Mouse (Mus musculus) splenic B cell, adult 2 months (primary cell): ENCODE measurements around the gene Lyz2.
A peak's percentile ranks its signal among the peaks of the same experiment; 100 is the strongest.
"Not testable (repeated sequence)": the region's sequence is repeated elsewhere in the genome, so short reads cannot be mapped to it uniquely, and the experiment has no call there.

ENCODE experiments used
- DNase-seq: peaks from one replicate; pipeline ENCODE4 v3.0.0-alpha.2; 2011; ENCODE audit warnings: low read depth, low spot score
- H3K27me3 ChIP-seq: 2 replicates; pipeline ENCODE4 v1.6.1; 2012; ENCODE audit warnings: mild to moderate bottlenecking, low read length, moderate library complexity, mixed read lengths; ENCODE audit not compliant: control insufficient read depth, poor library complexity, insufficient read depth, severe bottlenecking
- H3K36me3 ChIP-seq: 2 replicates; pipeline ENCODE4 v1.6.1; 2012; ENCODE audit warnings: mild to moderate bottlenecking, low read length, moderate library complexity, mixed read lengths; ENCODE audit not compliant: control insufficient read depth, poor library complexity, insufficient read depth, severe bottlenecking

Gene Lyz2

DNA sequence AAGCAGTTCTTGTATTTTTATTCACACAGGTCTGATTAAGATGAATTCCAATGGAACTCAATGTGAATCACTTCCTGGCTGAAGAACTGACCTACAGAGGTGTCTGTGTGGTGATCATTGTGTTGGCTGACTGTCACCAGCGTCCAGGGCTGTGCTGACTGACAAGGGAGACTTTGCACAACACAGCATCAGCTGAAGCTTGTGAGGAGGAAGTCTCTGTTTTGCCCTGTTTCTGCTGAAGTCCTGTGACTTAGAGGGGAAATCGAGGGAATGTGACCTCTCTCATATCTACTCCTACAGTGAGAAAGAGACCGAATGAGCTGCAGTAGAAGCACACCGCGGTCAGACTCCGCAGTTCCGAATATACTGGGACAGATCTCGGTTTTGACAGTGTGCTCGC lies 4.3 kb downstream of the Lyz2 start:
- not testable (repeated sequence) for DNase-seq, H3K27me3 ChIP-seq, H3K36me3 ChIP-seq

DNA sequence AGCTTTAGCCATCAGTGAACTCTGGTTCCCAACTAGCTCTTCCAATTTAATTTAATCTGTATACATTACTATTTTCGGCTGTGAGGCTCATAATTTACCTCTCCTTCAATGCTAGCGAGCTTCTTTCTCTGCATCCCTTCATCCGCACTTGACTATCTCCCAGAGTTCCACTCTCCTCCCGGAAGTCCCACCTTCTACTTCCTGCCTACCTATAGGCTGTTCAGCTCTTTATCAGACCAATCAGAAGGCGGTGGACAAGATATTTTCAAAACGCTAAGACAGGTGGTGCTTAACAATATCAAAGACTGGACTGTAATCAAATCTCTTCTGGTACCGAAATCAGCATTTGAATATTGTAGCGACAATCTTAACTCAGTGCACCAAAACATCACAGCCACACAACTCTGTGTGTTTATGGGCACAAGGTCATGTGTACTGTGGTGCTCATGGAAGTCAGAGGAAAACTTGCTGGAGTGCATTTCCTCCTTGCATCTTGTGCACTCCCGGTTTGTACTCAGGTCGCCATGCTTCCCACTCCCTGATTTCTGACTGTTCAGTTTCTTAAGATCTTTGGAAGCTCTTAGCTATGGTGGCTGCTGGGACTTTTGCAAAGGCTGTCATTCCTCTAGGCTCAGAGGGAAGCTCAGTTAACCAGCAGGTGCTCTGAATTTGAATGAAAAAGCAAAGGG lies 6.3 kb downstream of the Lyz2 start:
- H3K27me3 ChIP-seq: no peaks in the 10 kb centered on the region
- no peak for DNase-seq
- H3K36me3 ChIP-seq: no peaks in the 10 kb centered on the region

DNA sequence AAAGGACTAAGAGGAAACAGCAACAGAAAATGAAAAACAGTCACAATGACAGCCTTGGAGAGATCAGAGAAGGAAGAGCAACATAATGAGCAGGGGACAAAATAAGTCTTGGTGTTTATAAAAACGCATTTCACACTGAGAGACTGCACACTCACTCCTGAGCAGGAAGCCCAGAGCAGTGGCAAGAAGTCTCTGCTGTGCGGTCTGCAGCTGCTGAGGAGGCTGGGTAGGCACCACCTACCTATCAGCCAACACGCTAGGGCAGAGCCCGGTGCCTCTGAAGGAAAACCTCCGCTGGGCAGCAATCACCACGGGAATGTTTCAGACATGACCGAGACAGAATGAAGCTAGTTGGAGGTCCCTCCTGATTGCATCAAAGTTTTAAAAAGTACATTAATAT lies 7.5 kb downstream of the Lyz2 start:
- DNase-seq, H3K27me3 ChIP-seq, H3K36me3 ChIP-seq: not testable (repeated sequence)

DNA sequence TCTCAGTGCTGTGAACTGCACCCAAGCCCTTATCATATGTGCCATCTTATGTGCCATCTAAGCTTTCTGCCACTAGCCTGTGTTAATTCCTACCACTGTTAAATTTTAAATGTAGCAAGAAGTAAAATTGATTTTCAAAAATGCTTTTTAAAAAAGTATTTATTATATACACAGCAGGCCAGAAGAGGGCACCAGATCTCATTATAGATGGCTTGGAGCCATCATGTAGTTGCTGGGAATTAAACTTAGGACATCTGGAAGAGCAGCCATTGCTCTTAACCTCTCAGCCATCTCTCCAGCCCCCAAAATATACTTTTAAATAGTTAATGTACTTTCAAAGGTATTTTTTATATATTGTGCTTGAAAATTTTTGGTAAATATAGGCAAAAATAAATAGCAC lies 10.1 kb downstream of the Lyz2 start:
- H3K36me3 ChIP-seq: no peaks in the 10 kb centered on the region; the same call in 1 of the 2 replicates
- 0 out of 2 replicates have a peak, but pooled peaks cover 2% of the 10 kb centered on the region for H3K27me3 ChIP-seq
- DNase-seq: peak; percentile 39

DNA sequence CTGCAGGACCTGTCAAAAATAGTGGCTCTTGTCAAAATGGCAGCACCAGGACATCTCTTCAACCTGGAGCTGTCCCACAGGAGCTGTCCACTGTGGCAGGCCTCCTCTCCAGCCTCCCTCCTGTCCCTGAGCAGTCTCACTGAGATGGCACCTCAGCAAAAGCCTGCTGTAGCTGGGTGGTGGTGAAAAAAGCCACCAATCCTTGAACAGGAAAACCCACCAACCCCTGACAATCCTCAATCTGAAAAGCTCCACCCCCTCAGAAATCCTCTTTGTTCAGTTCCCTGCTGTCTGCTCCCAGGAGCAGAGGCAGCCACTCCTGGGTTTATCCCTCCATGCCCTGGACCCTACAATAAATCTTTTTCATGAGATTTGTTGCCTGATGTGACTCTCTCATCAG lies 22.3 kb downstream of the Lyz2 start:
- Histone ChIP-seq H3K27me3 (no peaks in the 10 kb centered on the region), H3K36me3 (no peaks in the 10 kb centered on the region)
- no peak for DNase-seq

DNA sequence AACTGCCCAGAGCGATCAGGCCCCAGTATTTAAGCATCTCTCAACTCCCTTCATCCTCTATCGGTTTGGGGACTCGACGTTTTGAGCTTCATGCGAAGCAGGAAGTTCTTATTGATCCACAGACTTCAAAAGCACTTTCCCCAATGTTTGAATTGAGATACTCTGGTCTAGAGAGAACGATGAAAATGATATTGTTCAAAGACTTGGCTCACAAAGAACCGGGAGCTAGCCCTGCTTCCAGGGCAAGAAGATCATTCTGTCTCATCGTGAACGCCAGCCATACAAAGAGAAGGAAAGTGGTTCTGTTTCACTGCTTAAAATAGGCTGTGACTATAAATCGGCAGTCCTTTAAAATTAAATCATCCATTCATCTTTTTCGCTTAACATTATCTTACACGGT lies 43.5 kb downstream of the Lyz2 start, which contains the start of gene 9530003J23Rik:
TSS of gene 9530003J23Rik (minus strand) at position 101 of the 400 bp plus-strand sequence.
- Histone ChIP-seq H3K27me3 (no peaks in the 10 kb centered on the region), H3K36me3 (no peaks in the 10 kb centered on the region)
- DNase-seq: no peak

DNA sequence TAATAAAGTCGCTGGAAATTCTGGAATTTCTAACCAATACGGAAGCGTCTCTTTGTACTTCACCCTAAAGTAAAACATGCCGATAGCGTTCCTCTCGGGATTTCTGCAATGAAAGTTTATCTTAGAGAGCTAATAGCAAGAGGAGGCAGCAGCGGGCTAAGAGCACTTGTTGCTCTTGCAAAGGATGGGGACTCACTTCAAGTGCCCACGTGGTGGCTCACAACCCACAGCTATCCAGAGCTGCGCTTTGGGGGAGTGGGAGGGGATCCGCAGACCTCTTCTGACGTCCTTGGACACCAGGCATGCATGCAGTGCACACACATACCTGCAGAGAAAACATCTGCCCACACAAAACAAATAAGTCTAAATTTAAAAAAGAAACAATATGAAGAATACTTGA lies 46.3 kb downstream of the Lyz2 start:
- Histone ChIP-seq H3K27me3 (no peaks in the 10 kb centered on the region), H3K36me3 (no peaks in the 10 kb centered on the region)
- DNase-seq: no peak

DNA sequence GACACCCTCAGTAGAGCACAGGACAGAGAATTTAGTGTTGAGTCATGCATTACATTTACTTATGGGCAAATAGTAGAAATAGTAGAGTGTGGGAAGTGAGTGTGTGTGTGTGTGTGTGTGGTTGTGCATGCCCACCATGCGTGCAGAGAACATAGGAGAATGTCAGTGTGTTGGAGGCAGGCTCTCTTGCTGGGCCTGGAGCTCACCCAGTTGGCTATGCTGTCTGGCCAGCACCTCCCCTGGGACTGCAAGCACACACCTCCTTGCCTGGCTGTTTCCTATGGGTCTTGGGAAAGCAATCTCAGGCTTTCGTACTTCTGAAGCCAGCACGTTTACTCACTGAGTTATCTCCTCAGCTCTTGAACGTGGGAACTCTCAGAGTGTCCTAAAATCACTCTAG lies 47.3 kb downstream of the Lyz2 start:
- no peaks in the 10 kb centered on the region for H3K27me3 ChIP-seq
- H3K36me3 ChIP-seq: no peaks in the 10 kb centered on the region
- no peak for DNase-seq

DNA sequence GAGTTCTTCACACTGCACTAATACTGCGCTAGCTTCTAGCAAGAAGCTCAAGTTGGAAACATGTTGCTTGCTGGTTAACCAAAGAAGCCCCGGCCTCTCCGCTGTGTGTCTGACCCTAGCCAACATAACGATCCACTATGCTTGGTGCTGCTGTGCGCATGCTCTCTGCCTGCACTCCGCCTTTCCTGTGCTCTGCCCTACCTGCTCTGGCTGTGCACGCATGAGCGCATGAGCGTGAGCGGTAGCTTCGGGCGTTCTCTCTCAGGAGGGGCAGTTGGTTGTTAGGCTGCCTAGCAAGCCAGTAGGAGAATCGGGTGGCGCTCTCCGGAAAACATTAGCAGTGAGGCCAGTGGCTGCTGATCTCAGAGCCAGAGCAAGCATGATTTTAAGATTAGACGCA lies 52.3 kb downstream of the Lyz2 start:
- H3K27me3 ChIP-seq: no peaks in the 10 kb centered on the region
- DNase-seq: peak; percentile 45
- no peaks in the 10 kb centered on the region for H3K36me3 ChIP-seq
